Mouse (Mus musculus): Measurements from ENCODE around the gene Stim1.

GRCm38 (mm10) chr7:102300761-102301160 lies 33.2 kb downstream of the Stim1 start:
- TF ChIP-seq CTCF (conservative IDR thresholded peaks at IDR 0.05; ENCODE audit: low read length) (no peak), NANOG (IDR thresholded peaks at IDR 0.05; ENCODE audit: borderline replicate concordance, low read length) (no peak)
